Mouse (Mus musculus): ENCODE data around the gene Acot6. TPM values are rescaled to one million over a fixed set of nuclear protein-coding genes. Genes with fewer than 3 reads are reported as not detected.

Gene Acot6
- total RNA-seq, 2 experiments from 2014 or later, result 2.2 to 2.4 TPM

DNA sequence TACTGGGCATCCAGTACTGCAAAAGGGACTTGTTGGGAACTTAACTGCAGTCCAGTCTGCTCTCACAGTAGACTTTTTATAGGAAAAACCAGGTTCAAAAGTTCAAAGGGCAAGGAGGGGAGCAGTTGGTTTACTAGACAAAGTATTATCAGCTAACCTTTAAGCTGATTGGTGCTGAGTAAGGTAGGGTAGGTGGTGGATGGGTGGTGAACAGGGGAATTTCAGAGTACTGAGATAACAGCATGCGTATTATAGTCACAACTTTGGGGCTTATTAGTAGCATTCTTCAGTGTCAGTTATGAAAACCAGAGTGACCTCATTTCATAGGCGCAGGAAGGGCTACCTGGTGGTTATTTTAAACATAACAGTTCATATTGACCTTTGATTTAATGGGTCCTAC is 849 bp upstream of the Acot6 start:
- DNase-seq (ENCODE audit: low spot score), result no peak
- intact Hi-C loops (cut with DNase I), result no loop called here

DNA sequence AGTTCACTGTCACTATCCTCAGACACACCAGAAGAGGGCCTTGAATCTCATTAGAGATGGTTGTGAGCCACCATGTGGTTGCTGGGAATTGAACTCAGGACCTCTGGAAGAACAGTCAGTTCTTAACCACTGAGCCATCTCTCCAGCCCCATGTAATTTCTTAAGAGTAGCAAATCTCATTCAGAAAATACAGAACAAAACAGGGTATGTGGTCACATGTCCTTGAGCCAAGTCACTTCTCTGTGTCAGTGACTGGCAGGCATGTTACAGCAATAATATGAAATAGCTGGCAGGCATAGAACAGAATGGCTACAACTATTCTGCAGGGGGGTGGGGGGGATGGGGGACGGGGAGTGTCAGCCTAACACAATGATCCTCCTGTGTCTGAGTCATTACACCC is 383 bp upstream of the Acot6 start:
- intact Hi-C loops (cut with DNase I), result no loop called here
- no peak for DNase-seq (ENCODE audit: low spot score)

DNA sequence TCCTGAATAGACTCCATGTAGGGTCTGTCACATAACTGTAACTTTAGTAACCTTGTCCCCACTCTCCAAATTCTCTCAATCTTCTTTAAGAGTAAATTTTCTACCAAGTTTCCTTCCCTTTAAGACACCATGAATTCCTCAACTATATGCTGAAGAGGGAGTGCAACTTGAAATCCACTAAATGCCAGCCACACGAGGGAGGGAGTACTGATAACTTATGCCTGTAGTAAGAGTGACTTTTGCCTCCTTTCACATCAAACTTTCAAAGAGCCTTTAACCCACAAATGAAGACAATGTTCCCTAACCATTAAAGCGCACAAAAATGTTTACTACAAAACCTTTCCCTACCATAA is 1.0 kb downstream of the Acot6 start:
- no peak for DNase-seq (ENCODE audit: low spot score)
- intact Hi-C loops (cut with DNase I), result no loop called here

DNA sequence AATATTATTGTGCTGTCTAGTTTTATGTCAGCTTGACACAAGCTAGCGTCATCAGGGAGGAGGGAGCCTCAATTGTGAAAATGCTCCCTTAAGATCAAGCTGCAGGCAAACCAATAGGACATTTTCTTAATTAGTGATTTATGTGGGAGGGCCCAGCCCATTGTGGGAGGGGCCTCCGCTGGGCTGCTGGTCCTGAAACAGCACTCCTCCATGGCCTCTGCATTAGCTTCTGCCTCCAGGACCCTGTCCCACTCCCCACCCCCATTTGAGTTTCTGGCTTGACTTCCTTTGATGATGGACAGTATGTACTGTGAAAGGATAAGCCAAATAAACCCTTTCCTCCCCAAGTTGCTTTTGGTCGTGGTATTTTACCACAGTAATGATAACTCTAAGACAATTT is 6.6 kb downstream of the Acot6 start:
- intact Hi-C loops (cut with DNase I), result no loop called here
- DNase-seq (ENCODE audit: low spot score), result no peak

DNA sequence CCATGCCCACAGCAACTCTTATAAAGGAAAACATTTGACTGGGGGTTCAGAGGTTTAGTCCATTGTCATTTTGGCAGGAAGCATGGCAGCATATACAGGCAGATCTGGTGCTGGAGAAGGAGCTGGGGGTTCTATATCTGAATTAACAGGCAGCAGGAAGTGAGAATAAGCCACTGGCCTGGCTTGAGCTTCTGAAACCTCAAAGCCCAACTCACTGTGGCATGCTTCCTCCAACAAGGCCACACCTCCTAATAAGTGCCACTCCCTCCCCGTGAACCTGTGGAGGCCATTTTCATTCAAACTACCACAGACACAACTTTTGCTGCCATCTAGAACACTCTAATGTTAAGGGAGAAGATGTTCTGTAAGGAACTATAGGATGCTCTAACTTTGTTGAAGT is 7.2 kb downstream of the Acot6 start:
- DNase-seq (ENCODE audit: low spot score), result no peak
- intact Hi-C loops (cut with DNase I), result no loop called here

DNA sequence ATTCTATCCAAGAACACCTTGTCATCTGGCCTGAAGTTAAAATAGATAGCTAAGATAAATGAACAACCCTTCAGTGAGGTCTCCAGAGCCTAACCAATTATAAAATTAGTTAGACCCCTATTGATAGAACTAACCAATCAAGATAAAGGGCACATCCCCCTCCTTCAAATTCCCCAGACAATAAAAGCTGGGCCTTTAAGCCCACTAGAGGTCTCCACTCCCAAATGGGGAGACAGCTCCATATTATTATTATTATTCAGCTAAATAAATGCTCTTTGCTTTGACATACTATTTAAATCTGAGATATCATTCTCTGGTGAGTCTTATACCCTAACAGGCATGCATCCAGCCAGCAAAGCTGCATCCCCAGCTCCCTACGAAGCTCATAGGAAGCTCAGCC is 9.5 kb downstream of the Acot6 start:
- DNase-seq (ENCODE audit: low spot score), result no peak
- intact Hi-C loops (cut with DNase I), result no loop called here

DNA sequence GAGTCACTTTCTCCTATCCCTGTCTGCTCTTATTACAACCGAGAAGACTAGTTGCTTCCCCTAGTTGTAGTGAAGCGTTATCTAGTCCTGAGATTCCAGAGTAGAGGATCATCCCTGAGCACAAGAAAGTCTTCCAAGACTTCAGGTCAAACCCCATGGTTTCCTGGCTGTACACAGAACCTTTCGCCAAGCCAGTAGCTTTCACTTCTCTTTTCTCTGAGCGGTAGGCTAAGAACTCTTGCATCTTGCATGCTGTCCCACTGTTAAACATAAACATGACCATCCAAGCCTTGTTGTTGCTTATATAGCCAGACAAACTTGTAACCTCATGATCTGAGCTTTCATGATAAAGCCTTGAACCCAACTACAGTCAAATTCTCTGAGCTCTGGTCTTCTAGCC is 10.4 kb downstream of the Acot6 start:
- no peak for DNase-seq (ENCODE audit: low spot score)
- intact Hi-C loops (cut with DNase I), result no loop called here

DNA sequence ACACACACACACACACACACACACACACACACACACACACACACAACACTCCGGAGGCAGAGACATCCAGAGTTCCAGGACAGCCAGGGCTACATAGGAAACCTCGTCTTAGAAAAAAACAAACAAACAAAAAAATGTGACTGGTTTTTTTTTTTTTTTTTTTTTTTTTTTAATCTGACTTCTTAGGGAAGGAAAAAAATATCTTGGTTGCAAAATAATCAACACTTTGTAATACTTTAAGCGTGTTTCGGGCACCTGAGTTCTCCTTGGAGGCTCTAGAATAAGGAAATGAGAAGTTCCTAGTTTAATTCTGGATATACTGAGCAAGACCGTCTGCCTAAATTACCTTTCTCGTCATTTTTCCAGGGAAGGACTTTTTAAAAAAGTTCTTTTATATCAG is 13.2 kb downstream of the Acot6 start:
- no peak for DNase-seq (ENCODE audit: low spot score)
- intact Hi-C loops (cut with DNase I), result no loop called here

DNA sequence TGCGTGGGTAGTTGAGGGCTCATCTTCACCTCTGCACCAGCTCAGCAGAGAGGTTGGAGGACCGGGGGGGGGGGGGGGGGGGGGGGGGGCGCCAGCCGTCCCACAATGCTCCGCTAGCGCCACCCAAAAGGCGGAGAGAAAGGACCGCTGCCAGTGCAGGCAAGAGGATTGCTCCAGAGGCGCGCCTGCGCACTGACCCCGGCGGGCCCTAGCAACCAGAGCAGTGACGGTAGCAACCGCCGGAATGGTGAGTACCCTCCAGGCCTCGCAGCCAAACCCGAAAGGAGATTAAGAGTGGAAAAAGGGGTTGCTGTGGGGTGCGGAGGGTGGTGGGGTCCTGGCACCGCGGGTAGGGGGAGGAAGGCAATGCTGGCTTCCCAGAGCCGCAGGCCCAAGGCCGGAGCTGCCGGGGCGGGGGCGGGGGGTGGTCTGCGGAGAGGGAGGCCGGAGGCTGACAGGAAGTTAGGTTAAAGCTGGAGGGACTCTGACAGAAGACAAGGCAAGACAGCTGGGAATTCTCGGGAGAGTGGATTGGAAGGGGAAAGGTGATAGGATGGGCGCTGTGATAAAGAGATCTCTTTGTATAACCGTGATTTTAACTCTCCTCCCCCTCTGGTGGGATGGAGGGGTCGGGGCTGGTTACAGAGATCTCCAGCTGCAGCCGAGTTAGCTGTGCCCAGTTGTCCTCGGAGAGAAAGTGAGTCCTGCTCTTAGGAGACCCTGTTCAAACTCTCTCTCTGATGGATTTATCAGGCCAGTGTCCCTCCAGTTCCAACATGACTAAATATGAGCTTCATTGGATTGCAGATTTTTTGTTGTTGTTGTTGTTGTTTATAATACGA is 13.9 kb downstream of the Acot6 start, which contains the start of gene Dnal1:
Dnal1 (plus strand) TSS at position 214 of the 842 bp plus-strand sequence.
- peak; percentile 77 for DNase-seq (ENCODE audit: low spot score)
- intact Hi-C loops (cut with DNase I), result no loop called here

DNA sequence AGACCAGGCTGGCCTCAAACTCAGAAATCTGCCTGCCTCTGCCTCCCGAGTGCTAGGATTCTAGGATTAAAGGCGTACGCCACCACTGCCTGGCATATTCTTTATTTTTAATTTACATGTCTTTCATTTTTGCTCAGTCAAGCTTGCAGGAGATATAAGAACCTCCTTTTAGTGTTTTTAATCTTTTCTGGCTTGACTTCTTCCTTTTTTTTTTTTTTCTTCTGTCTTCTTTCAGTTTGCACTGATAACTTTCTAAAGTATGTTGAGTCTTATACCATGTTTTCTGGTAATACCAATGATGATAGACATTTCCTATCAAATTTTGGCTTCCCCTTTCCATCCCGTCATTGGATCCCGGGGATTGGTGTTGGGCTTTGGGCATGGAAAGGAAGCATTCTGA is 19.1 kb downstream of the Acot6 start:
- intact Hi-C loops (cut with DNase I), result no loop called here
- no peak for DNase-seq (ENCODE audit: low spot score)

DNA sequence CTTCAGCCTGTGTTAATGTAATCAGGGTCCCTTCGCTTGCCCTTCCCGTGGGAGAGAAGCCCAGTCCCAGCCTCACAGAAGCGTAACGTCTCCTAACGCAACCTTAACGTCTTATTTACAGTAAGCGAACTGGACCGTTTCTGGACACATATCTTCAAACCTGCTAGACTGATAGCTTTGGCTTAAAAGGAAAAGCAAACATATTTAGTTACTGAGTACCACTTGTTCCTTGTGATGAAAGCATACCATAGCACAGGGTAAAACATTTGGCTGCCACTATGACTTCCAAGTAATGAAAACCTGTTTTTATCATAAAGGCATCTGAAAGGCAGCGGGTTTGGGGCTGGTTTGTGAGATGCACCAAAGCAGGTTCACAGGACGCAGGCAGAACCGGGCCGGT is 25.4 kb downstream of the Acot6 start:
- no peak for DNase-seq (ENCODE audit: low spot score)
- intact Hi-C loops (cut with DNase I), result no loop called here

DNA sequence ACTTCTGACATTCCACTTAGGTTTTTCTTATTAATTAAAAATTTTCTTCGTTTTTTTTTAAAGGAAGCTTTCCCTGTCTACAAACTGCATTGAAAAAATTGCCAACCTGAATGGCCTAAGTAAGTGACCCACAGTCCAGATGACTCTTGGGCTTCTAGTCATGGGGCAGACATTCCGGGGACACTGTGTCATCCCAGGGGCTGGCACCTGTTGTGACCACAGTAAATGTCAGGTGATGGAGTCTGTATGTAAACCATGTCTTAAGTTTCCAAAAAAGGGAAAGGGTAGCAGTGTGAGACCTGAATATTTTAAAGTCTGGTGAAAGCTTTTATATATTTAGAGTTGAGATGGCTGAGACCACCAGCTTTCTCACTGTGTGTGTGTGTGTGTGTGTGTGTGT is 26.4 kb downstream of the Acot6 start:
- intact Hi-C loops (cut with DNase I), result no loop called here
- DNase-seq (ENCODE audit: low spot score), result no peak

DNA sequence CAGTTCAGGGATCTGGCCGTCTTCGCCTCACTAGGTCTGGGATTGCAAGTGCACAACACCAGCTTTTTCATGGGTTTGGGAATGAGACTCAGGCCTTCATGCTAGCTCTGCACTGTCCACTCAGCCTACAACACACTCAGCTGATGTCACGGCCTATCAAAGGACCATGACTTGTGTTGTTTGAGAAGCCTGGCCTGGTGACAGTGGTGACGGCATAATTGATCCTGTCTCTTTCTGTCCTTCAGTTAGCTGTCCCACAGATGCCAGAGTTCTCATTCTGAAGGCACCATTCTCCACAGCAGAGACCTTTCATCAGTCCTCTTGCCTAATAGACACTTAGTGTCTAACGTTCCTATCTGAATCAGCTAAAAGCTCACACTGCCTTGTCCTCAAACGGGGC is 28.1 kb downstream of the Acot6 start:
- intact Hi-C loops (cut with DNase I), result no loop called here
- no peak for DNase-seq (ENCODE audit: low spot score)

DNA sequence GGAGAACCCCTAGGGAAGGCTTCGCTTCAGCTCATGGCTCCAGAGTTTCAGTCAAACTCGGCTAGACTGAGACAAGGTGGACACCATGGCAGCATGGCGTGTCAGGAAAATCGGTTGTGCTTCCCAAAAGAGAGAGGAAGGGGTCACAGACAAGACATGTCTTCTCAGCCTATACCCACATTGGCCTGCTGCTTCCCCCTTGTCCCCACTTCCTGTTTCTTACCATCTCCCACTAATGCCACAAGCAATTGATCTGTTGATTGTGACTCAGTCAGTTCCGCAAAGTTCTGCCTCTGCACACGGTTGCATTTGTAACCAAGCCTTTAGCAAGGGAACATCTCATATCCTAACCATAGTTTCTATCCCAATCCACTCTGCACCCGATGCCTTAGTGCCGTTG is 29.5 kb downstream of the Acot6 start:
- intact Hi-C loops (cut with DNase I), result no loop called here
- no peak for DNase-seq (ENCODE audit: low spot score)

DNA sequence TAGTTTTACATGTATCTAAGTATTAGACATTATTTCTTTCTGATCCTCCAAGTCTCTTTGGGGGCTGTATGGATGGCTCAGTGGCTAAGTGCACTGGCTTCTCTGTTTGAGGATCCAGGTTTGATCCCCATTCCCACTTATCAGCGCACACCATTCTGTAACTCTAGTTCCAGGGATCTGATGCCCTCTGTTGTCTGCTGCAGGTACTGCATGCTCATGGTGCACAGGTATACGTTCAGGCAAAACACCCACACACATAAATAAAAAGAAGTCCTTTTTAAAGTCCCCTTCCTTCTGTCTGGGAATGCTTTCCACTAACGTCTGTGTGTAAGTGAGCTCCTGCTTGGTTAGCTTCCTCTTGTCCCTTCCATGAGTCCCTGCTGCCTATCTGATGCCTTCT is 31.8 kb downstream of the Acot6 start:
- intact Hi-C loops (cut with DNase I), result no loop called here
- DNase-seq (ENCODE audit: low spot score), result no peak

DNA sequence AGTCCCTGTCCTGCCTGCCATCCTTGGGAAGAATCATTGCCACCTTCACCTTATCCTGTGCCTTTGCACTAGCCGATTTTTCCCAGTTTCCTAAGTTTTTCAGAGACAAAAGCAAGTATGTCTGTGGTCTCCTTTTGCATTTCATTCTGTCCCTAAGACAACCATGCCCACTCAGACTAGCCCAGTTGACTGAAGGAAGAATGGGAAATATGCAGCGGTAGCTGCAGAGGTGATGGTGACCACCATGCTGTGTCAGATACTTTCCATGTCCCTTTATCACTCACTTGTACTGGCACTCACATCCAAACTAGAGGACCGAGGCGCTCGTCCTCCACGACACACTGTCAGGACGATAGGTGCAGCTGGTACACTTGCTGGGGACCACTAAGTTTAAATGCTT is 36.7 kb downstream of the Acot6 start:
- no peak for DNase-seq (ENCODE audit: low spot score)
- intact Hi-C loops (cut with DNase I), result no loop called here

DNA sequence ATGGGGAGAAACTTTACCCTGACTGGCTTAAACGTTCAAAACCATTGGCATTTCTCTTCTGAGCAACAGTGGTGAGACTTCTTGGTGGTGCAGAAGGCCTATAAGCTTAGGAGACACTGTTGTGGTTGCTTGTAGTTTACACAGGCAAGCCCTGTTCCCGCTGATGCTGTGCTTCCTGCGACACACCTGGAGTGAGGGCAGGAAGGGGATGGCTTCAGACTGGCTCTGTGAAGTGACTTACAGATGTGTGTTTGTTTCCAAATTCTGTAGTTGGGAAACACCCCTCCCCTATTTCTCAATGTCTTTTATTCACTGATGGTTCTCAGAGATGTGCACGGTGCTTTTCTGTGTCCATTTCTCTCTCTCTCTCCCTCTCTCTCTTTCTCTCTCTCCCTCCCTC is 39.7 kb downstream of the Acot6 start:
- no peak for DNase-seq (ENCODE audit: low spot score)
- intact Hi-C loops (cut with DNase I), result no loop called here

DNA sequence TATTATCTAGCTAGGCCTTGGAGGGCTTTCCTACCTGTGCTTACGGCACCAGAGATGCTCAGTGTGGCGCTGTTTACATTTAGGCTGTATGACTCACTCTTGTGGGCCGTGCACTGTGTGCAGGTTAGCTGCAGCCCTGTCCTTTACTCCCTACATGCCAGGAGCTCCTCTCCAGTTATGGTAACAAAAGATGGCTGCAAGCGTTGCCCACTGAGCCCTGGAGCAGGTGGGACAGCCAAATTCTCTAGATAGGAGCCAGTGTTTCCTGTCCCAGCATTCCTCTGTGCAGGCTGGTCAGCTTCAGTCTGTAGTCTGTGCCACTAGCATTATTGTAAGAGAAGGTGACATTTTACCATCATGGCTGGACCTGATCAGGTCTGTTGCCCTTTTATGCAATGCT is 40.8 kb downstream of the Acot6 start:
- DNase-seq (ENCODE audit: low spot score), result no peak
- intact Hi-C loops (cut with DNase I), result no loop called here

DNA sequence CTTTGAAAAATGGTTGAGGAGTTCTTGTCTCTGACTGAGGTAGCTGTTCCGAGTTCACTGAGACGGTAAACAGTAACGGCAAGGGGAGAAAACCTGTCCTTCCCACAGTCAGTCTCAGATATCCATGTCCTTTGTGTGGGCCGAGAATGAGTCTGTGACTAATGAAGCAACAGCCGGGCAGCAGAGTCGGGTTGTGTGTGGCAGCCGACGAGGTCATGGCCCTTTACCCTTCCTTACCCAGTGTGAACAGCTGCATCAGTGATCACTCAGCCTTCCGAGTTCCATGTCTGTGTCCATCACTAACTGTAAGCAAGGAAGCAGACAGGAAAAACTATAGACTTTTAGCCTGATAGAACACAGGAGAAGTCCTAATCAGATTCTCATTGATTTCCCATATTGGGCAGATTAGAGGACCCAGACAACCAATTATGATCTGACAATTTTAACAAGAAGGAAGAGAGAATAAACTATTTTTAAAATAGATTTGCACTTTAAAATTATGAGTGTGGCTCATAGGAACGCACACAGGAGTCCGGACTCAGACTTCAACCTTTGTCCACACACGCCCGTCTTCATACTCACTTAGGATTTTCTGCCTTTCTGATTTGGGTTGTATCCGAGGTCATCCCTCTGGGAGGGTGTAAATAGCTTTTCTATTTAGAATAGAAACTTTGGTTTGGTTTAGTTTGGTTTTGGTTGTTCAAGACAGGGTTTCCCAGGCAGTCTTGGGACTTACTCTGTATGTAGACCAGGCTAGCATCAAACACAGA is 42.0 kb downstream of the Acot6 start:
- intact Hi-C loops (cut with DNase I), result no loop called here
- no peak for DNase-seq (ENCODE audit: low spot score)

DNA sequence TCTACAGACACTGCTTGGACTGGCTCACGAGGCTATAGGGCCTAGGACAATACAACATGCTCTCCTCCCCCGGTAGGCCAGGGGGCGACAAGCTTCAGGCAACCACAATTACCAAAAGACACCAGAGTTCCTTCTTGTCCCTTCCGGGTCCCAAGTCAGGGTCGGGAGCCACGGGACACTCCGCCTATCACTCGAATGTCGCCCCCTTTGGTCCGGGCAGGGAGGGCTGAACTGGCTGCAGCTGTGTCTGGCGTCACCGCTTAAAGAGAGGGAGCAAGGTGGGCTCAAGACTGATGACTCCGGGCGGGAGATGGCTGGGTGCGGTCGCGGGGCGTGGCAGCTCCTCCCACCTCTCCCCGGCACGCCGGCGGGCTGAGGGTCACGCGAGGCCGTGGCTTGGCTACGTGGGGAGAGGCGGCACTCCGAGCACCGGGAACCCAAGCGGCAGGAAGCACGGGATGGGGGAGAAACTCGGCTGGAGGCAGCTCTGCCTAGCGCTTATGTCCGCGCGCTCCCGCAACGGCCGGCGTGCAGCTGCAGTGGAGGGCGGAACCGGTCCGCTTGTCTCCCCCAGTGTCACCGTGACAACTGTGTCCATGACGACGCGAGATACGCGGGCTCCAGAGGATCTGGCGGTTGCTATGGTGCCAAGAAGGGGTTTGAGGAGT is 47.6 kb downstream of the Acot6 start, which contains the start of gene Pnma1:
Pnma1 (minus strand) TSS at position 536 of the 668 bp plus-strand sequence.
- peak; percentile 61 for DNase-seq (ENCODE audit: low spot score)
- intact Hi-C loops (cut with DNase I), result loop anchor here (5.0 kb wide), 1 partner anchor 99 kb away; no protein-coding TSS in a partner anchor

DNA sequence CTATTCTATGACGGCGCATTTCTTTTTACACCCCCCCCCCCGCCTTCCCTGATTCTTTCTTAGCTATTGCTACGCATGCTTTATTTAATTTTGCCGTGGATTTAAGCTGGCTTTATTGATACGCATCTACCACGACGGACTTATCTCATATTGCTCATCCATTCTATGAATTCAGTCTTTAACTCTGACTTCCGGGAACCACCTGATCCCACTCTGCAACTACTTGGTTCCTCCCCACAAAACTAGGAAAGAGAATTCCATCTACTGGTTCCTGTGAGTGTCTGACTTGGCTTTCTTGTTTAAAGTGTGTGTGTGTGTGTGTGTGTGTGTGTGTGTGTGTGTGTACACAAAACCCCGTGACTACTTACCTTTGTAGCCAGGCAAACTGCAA is 48.2 kb downstream of the Acot6 start:
- intact Hi-C loops (cut with DNase I), result loop anchor here (5.0 kb wide), 1 partner anchor 99 kb away; no protein-coding TSS in a partner anchor
- no peak for DNase-seq (ENCODE audit: low spot score)
